Mouse (Mus musculus) embryo, embryonic 10.5 days (tissue): ENCODE results near the gene Fkbp3.
A peak's percentile ranks its signal among the peaks of the same experiment; 100 is the strongest.
"Not testable (repeated sequence)": the region's sequence is repeated elsewhere in the genome, so short reads cannot be mapped to it uniquely, and the experiment has no call there.

Source experiments
- DNase-seq: peaks from one replicate; pipeline ENCODE4 v3.0.0-alpha.2; 2015; ENCODE audit warnings: low spot score

Gene Fkbp3

DNA sequence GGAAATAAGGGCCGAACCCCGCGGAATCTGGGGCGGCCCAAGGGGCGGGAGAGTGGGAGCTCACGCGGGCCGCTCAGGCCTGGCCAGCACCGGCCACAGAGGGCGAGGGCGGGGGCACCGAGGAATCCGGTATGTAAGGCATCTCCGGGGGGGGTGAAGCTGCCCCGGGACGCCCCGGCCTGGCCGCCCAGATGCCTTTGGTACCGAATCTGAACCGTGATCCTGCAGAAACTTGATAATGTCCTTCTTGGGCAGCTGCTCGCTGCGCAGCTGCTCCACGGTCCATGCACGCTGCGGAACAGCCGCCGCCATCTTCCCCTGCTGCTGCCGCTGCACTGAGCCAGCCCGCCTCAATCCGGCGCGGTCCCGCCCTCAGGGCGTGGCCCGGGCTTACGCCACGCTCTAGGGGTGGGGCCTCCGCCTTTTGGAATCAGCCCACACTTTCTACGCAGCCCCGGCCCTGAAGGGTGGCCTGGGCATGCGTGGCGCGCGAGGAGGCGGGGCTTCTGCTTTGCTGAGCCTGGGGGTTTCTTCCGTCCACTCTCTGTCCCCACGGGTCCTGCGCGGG, at the start of gene Fkbp3:
TSS of gene Fkbp3 (minus strand) at position 397 of the 568 bp plus-strand sequence.
- peak; percentile 98 for DNase-seq

DNA sequence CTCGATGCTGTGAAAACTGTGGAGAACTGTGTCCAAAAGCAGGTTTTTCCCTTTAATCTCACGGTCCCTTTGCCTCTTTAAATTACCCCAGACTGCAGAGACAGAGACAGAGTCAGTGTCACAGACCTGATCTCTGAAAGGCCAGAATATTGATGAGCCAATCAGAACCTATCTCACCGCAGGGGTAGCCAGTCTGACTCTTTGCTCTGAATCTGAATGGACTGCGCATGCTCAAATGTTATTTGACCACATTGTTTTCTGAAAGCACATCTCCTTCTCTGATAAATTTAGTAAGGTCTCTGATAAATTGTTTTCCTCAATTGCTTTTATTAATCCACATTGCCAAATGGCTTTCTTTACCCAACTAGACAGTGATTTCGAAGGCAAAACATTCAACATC, 45.6 kb upstream of the Fkbp3 start:
- DNase-seq = no peak

DNA sequence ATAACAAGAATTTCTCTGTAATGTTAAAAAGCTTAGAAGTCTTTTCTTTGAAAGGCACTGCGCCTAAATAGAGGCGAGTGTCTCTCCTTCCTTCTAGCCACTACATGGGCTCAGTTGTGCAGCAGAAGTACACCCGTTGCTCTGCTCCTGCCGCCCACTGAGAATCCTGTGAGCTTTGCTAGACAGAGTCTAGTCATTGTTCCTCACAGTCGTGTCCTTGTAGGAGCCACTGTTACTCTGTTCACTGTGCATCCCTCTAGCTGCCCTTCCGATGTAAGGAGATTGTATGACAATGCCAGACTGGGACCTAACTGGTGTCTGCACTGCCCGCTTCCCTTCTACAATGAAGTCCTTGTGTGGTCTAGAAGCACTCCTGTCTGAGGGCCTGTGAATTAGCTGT, 45.2 kb upstream of the Fkbp3 start:
- no peak for DNase-seq

DNA sequence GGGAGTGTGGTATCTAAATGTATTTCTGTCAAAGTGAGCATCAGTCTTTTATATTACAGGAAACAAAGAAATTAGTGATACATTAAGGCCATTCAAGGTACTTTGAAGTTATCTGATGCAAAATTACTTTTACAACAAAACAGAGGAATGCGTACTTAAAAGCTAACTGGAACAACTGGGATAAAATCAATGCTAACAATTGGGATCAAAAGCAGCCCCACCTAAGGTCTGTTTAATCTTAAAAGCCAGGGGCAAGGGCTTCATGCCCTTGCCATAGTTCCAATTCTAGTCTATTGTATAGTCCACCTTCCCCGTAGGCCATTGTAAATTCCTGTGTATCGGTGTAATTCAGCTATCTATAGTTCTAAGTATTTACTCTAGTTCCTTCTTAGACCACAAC, 41.2 kb upstream of the Fkbp3 start:
- DNase-seq = not testable (repeated sequence)

DNA sequence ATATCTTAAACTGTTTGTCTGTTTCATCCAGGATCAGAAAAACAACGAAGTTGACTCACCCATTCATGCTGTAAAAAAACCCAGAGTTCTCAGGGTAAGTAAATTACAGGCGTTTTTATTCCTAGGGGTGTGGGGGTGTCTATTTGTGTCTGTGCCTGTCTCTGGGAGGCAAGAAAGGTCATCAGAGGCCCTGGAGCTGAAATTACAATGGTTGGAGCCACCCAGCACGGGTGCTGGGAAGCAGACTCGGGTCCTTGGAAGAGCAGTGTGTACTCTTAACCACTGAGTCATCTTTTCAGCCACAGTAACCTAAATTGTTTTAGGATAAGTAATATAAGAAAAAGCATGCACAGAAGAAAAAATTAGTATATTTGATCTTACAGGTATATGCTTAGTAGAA, 40.1 kb upstream of the Fkbp3 start:
- DNase-seq = no peak

DNA sequence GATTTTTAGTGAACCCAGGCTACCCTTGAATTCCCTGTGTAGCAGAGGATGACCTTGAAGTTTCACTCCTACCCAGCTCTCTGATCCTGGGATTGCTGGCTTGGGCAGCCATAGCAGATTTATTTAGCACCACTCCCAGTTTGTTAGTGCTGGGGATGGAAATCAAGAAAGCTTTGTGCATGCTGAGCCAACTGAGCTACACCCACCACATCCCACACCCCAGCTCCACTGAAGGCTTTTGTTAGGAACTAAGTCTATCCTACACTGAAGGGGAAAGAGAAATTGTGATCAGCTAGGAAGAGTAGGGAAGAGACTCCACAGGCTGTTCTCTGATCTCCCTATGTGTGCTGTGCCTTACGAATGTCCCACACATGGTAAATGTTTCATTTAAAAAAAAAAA, 39.0 kb upstream of the Fkbp3 start:
- DNase-seq = no peak

DNA sequence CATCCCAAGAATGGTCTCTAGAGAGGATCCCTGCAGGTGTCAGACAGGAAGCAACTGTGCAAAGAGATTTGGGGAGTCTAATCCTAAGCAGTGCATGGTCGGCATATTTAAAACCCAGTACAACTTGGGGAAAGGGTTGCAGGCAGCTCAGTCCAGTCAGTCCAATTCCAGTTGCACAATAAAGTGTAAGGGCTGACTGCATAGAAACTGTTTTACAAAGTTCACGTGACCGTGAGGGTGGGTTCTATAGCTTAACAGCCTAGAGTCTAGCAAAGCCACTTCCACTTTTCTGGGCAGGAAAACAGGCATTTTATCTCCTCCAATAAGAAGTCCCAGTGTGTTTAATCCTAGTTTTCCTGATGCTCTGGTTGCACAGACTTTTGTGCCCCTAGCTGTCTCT, 37.7 kb upstream of the Fkbp3 start:
- DNase-seq = no peak

DNA sequence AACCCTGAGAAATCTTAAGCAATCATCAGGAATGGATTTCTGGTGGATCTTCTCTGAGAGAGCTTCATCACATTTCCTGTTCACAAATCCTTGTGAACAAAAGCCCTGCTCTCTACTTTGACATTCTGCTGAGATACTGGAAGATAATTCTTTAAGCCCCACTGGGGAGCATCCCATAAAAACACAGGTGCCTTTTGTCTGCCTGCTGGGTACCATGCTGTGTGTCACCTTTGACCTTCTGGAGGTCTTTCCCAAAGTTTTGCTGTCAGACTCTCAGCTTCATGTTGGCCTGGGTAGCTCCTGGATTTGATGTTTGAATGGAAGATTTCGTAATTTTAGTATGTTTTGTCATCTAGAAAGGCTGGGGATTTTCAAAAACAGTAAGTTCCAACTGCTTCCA, 34.9 kb upstream of the Fkbp3 start:
- DNase-seq = no peak

DNA sequence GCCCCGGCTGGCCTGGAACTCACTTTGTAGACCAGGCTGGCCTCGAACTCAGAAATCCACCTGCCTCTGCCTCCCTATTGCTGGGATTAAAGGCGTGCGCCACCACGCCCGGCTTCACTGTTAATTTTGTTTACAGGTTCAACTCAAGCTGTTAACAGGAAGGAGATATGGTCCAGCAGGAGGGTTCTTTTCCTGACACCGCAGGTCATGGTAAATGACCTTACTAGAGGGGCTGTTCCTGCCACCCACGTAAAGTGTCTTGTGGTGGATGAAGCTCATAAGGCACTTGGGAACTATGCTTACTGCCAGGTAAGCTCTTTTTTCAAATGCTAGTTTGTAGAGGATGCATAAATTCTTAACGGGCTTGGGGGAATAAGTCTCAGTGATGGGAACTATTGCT, 3.1 kb upstream of the Fkbp3 start:
- no peak for DNase-seq

DNA sequence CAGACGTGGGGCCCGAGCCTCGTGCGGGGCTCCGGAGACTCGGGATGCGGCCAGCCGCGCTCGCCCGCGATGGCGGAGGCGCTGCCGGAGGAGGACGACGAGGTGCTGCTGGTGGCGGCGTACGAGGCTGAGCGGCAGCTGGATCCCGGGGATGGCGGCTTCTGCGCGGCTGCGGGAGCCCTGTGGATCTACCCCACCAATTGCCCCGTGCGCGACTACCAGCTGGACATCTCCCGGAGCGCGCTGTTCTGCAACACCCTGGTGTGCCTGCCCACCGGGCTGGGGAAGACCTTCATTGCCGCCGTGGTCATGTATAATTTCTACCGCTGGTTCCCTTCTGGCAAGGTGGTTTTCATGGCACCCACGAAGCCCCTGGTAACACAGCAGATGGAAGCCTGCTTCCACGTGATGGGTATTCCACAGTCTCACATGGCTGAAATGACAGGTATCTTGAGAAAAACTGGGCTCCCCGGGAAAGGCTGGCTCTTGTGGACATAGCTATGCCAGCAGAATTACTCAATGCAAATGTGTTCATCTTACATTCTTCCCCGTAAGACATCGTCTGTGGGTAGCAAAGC, 2.0 kb upstream of the Fkbp3 start:
- peak; percentile 40 for DNase-seq

DNA sequence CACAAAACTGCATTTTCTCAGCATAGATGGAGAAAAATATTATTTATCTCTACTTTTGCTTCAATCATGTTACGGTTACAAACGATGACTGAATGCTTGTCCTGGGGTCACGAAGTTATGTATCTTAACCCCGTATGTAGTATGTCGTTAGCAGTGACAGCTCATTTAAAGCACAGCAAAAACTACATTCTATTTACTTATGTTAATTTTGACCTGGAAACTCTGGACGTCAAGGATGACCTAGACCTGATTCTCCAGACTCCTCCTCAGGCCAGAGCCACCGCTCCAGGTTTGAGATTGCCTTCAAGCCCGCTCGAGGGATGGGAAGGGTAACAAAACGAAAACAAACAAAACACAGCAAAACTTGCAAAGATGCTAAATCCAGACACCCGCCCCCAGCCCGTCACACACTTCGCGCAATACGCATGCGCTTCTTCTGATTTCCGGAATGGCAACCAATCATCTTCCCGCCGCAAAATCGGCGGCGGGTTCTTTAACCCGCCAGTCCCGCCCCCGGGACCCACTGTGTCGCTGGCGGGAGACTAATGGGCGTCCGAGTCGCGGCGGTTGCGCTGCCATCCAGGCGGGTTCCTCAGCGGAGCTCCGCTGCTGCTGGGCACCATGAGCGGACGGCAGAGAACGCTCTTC, 1.4 kb upstream of the Fkbp3 start, which contains the start of gene Fancm:
TSS of gene Fancm (plus strand) at position 519 of the 648 bp plus-strand sequence.
- peak; percentile 97 for DNase-seq

DNA sequence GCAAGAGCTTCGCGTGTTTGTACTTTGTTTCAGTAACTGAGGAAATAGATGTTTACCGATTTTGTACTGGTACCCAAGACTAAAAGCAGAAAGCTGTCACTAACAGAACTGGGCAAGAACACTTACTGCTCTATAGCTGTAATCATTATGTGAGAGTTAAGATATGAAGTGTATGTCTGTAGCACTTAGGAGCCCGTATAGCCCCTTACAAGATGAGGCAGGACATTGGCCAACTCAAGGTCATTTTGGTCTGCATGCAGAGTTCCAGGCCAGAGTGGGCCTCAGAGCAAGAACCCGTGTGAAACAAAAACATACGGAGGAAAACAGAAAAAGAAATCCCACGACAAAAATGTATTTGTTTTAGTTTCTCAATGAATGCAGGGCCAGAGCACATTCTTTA, 844 bp upstream of the Fkbp3 start:
- peak; percentile 13 for DNase-seq

DNA sequence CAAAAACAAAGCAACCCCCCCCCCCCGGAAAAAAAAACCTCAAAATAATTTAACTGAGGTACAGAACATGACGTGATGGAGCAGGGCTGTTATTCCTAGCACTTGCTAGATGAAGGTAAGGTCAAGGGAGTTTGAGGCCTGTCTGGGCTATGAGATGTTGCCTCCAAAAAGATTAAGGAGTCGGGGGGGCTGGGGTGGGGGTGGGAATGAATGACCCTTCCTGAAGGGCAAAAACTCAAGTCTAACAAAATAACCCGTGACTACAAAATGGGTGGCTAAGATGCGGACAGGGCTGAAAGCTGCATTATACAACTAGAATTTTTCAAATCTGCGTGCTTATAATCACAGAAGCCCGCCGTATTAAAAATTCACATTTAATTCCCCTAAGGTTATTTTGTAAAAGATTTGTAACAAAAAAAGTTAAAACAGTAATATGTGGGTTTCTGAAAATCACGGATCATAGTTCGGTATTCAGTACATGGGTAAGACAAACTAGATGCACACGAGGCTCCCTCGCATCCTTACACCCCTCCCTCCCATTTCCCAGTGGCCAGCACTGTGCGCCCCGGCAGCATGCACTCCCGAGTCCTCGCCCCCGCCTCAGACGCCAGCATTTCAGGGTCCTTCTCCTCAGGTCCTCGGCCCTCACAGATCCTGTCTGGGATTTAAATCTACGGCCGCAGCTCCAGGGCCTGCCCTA, 746 bp downstream of the Fkbp3 start:
- peak; percentile 74 for DNase-seq

DNA sequence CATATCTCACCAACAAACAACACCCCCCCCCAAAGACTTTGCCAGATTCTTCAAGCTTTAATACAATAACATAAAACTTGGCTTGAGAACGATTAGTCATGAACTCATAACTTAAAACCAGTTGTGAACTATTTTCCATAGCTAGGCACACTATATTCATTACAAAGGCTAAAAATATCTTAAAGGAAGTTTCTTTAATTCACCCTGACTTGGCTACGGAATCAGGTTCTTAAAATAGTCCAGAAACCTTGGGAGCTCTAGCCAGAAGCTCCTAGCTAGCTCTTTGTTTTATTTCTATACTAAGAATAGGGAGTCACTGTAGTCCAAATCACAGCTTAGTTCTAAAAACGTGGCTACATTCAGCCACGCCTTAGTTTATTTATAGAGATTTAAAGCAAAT, 5.4 kb downstream of the Fkbp3 start:
- no peak for DNase-seq

DNA sequence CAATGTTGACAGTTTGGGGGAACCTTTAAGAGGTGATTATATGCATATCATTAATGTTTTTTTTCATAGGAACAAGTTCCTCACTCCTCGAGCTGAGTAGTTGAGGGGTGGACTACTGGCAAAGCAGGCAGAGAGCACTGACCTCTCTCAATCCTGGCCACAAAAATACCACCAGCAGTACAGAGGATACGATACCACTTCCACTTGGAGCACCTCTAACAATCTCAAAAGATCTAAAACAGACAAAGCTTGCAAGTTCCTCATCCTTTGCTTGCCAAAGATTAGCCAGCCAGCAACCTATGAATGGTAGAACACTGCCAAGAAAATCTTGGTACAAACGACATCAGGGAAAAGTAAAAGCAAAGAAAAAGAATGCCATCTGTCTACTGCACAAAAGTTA, 7.6 kb downstream of the Fkbp3 start:
- DNase-seq = no peak

DNA sequence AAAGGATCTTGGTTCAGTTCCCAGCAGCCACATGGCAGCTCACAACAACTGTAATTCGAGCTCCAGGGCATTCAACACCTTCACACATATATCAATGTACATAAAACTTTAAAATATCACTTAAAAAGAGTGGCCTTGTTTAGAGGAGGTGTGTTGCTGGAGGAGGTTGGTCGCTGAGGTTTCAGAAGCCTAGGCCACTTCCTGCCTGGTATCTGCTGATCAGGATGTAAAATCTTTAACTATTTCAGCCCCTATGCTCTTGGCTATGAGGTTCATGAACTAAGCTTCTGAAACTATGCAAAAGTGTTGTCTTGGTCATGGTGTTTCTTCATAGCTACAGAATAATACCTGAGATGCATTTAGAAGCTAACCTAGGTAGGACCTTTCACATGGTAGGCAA, 8.6 kb downstream of the Fkbp3 start:
- DNase-seq = no peak

DNA sequence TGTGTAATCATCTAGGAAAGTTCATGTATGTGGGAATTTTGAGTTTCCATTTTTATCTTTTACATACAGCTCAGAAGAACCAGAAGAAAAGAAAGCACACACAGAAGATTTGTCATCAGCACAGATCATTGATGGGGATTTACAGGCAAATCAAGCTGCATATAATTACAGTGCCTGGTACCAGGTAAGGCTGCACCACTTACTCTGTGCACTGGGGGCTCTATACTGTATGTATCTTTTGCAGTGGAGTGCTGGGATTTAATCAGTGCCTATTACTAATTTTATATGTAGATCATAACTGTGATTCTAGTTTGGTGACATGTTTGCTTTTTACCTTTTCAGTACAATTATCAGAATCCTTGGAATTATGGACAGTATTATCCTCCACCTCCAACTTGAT, 12.7 kb downstream of the Fkbp3 start:
- DNase-seq = no peak

DNA sequence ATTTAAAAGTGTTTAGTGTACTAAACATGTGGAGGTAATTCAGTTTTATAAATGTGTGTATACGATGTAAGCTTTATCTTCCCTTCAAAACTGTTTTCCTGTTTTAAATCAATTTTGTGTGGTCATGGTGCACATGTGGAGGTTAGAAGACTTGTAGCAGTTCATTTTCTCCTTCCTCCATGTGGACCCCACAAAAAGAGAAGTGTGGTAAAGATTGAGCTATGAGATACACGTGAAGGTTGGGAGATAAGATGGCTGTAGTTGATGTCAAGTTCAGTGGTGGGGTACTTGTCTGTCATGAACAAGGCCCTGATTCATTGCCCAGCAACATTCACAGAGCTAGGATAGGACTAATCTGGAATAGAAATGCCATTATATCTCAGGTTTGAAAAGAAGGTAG, 15.6 kb downstream of the Fkbp3 start:
- no peak for DNase-seq

DNA sequence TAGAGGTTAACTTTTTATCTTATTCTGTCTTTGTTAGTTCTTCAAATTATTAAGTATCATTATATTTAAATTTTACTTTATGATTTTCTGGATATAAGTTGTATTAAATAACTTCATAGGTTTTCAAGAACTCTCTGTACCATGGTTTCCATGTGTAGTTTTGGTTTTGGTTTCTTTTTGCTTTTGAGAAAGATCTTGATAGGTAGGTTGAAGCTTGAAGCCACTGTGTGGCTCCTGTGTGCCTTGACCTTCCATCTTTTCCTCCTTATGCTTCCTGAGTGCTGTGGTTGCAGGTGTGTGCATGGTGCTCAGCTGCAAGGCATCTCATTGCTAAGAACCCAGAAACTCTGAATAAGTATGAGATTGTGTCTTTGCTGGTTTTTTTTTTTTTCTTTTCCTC, 25.0 kb downstream of the Fkbp3 start:
- no peak for DNase-seq

DNA sequence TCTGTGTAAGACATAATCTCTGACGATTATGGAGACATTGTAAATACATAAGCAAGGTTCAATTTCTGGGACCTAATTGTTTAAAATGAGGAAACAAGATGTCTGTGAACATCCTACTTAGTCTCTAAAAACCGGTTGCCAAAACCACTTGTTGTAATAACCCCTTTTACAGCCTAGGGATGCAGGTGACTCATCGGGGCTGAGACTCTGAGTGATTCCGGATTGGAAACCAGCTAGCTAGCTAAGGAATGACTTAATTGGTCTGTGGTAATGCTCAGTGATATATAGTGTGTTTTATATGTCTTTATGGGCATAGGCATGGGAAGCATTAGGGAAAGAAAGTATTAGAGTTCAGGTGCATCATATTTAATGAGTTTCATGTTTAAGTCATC, 36.3 kb downstream of the Fkbp3 start:
- DNase-seq = peak; percentile 2

DNA sequence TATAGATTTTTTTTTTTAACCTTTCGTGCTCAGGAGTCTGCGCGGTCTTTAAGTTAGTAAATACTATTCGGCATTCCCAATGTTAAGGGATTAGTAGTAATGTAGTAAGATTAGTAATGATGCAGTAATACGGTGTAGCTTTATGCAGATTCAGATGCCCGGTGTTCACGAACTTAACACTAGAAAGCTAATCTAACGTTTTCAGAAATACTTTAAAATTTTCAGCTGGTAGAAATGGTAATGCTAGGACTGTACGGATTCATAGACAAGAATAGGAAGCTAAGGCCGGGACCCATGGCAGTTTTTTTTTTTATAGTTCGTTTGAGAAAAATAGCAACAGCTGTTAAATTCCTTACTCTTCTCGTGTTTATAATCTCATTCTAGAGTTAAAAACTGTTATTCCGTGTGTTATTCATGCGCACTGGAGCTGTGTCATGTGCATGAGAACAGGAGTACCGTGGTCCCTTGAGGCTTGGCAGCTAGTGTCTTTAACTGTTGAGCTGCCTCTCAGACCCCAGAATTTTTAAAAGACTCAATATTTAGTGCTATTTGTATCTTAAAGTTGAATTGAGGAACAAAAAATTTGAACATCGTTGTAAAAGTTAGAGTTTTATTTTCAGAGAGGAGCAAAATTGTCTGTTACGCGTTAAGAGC, 36.8 kb downstream of the Fkbp3 start:
- peak; percentile 39 for DNase-seq

DNA sequence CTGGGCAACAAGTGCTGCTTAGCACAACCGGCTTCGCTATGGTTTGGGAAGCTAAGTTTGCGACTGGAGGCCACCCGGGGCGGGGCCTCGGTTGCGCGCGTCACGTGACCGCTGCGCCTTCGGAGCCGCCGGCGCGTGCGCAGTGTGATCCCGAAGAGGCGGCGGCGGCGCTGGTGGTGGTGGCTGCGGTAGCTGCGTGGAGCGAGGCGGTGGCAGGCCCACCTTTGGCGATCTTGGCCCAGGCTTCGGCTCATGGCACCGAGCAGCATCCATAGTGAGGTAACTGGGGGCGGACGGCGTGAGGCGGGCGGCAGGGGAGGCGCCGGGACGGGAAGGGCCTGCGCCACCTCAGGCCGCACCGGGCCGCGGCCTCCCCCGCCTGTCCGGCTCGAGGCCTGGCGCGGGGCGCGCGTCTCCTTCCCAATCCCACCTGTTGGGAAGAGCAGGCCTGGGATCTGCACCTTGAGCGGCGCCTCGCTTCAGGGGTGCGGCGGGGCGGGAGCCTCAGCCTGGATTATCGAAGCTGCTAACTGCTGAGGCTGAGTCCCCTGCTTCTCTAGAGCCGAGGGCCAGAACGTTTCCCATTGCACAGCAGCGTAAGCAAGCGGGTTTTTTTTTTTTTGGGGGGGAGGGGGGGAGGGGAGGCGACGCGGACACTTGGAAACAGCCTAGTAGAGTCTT, 37.5 kb downstream of the Fkbp3 start, which contains the start of gene Prpf39:
TSS of gene Prpf39 (plus strand) at position 144 of the 681 bp plus-strand sequence.
- peak; percentile 93 for DNase-seq
